Mouse (Mus musculus): ENCODE measurements around the gene Bnc2. TPM values are rescaled to one million over a fixed set of nuclear protein-coding genes. Genes with fewer than 3 reads are reported as not detected.

Gene Bnc2
- polyA plus RNA-seq, 1 experiment from 2014 or later, result 7.7 TPM

DNA sequence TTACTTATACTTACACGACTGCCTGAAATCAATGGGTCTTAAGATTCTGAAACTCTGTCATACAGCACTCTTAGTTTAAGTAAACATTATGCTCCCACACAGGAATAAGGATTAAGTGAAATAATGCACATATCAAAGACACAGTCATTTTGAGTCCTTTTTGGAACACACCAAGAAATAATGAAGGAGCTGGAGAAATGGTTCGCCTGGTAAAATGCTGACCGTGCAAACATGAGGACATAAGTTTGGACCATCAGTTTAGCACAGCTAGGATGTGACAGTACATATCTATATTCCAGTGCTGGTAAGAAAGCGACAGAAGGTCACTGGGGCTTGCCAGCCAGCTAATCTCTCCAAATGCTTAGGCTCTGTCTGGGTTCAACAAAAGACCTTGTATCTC lies 205.7 kb downstream of the Bnc2 start:
- DNase-seq (ENCODE audit: low spot score), result no peak
- H3K9me3 ChIP-seq, result no peaks in the 10 kb centered on the region
- 82% methylated on average over 4 of the region's 4 CpGs for WGBS
- H3K36me3 ChIP-seq, result no peaks in the 10 kb centered on the region
- no peaks in the 10 kb centered on the region for H3K4me1 ChIP-seq
- H3K4me3 ChIP-seq, result no peak overlapping the region
- no peaks in the 10 kb centered on the region for H3K27me3 ChIP-seq (ENCODE audit: insufficient read depth, poor library complexity, severe bottlenecking)
- no peak overlapping the region for H3K27ac ChIP-seq

- no peak overlapping the region for H3K27ac ChIP-seq
- H3K36me3 ChIP-seq, result no peaks in the 10 kb centered on the region
- no peaks in the 10 kb centered on the region for H3K27me3 ChIP-seq (ENCODE audit: insufficient read depth, poor library complexity, severe bottlenecking)
- H3K4me1 ChIP-seq, result no peaks in the 10 kb centered on the region
- no peak overlapping the region for H3K4me3 ChIP-seq
- no peaks in the 10 kb centered on the region for H3K9me3 ChIP-seq
- WGBS, result 86% methylated on average over 3 of the region's 3 CpGs
- DNase-seq (ENCODE audit: low spot score), result no peak
These were observed 207.4 kb downstream of the Bnc2 start for GRCm38 (mm10) chr4:84467722-84468121.

- Histone ChIP-seq H3K4me3 (no peak overlapping the region), H3K27me3 (ENCODE audit: insufficient read depth, poor library complexity, severe bottlenecking) (no peaks in the 10 kb centered on the region), H3K4me1 (no peaks in the 10 kb centered on the region), H3K36me3 (no peaks in the 10 kb centered on the region), H3K9me3 (no peaks in the 10 kb centered on the region), H3K27ac (no peak overlapping the region)
- no peak for DNase-seq (ENCODE audit: low spot score)
- 83% methylated on average over 3 of the region's 3 CpGs for WGBS
These were observed 216.9 kb downstream of the Bnc2 start for GRCm38 (mm10) chr4:84458218-84458560.

DNA sequence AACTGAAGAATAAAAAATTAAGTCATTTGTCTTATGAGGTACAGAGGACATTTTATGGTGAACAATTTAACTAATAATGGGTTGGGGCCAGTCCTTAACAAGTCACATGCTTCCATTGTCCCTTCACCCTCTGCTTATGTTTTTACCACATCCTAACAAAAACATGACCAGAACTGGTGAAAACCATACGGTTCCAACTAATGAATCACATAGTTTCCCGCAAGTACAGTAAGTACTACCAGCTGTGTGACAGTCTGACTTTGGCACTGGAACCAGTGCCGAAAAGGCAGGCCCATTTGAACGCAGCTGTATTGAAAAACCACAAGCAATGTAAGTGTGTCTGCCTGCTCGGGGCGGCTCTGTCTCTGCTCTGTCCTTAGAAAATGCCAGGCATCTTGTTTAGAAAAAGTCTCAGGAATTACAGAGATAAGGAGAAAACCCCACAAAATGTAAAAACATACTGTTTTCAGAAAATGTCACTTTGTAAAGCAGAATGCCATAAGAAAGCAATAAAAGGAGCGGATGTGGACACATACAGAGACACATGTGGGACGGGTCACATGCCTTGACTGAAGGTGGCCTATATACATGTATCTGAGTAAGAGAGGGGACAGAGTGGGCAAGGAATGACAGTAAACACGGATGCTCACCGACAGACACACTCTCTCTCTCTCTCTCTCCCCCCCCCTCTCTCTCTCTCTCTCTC lies 217.4 kb downstream of the Bnc2 start:
- Histone ChIP-seq H3K4me1 (no peaks in the 10 kb centered on the region), H3K9me3 (no peaks in the 10 kb centered on the region), H3K4me3 (no peak overlapping the region), H3K27ac (no peak overlapping the region), H3K36me3 (no peaks in the 10 kb centered on the region), H3K27me3 (ENCODE audit: insufficient read depth, poor library complexity, severe bottlenecking) (no peaks in the 10 kb centered on the region)
- no peak for DNase-seq (ENCODE audit: low spot score)
- WGBS, result 76% methylated on average over 10 of the region's 10 CpGs

- Histone ChIP-seq H3K9me3 (no peaks in the 10 kb centered on the region), H3K4me1 (no peaks in the 10 kb centered on the region), H3K4me3 (no peak overlapping the region), H3K36me3 (no peaks in the 10 kb centered on the region), H3K27ac (no peak overlapping the region), H3K27me3 (ENCODE audit: insufficient read depth, poor library complexity, severe bottlenecking) (no peaks in the 10 kb centered on the region)
- WGBS, result 84% methylated on average over 5 of the region's 5 CpGs
- DNase-seq (ENCODE audit: low spot score), result no peak
These were observed 218.2 kb downstream of the Bnc2 start for GRCm38 (mm10) chr4:84456853-84457249.

DNA sequence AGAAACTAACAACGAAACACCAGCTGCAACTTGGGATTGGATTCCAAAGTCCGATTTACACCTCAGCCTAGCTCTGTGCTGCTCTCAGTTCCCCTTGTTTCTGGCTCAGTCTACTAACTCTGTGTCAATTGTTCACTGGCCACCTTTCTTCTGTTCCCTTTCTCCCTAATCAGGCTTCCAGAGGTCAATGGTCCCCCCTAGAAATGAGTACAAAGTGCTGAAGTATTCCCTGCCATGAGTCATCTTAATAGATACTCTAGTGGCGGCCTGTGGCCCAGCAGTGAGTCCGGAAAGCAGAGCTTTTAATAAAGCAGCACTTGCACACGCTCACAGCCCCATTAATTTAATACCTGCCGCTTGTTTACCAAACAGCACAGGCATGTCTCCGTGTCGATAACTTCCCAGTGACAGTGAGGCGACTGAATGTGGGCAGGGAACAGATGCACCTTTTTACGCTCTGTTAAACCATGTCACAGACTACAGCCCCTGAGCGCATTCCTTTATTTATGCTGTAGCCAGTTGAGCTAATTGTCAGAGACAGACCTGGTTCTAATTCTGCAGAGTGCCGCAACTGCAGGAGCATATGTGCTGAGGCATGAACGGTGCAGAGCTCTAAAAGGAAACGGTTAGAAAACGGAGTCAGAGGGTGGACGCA lies 218.8 kb downstream of the Bnc2 start:
- H3K9me3 ChIP-seq, result no peaks in the 10 kb centered on the region
- WGBS, result 76% methylated on average over 16 of the region's 16 CpGs
- no peaks in the 10 kb centered on the region for H3K36me3 ChIP-seq
- H3K4me3 ChIP-seq, result no peak overlapping the region
- H3K27ac ChIP-seq, result no peak overlapping the region
- DNase-seq (ENCODE audit: low spot score), result no peak
- H3K27me3 ChIP-seq (ENCODE audit: insufficient read depth, poor library complexity, severe bottlenecking), result no peaks in the 10 kb centered on the region
- no peaks in the 10 kb centered on the region for H3K4me1 ChIP-seq

DNA sequence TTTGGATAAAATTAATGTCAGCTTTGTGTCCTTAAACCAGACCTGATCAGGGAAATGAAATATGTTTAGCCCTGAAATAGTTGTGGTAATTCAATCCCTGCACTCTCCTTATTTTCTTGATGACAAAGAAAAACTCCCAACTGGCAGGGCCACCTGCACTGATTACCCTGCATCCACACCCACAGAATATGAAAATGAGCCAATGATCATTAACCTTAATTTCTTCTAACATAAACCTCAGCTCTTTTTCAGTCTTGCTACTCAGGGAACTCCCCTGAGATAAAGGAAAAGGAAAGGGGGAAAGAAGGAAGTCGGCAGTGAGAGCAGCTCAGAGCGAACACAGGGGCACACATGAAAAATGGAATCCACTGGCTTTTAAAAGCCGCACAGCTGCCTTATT lies 220.6 kb downstream of the Bnc2 start:
- WGBS, result 69% methylated on average over 3 of the region's 3 CpGs
- no peak overlapping the region for H3K27ac ChIP-seq

DNA sequence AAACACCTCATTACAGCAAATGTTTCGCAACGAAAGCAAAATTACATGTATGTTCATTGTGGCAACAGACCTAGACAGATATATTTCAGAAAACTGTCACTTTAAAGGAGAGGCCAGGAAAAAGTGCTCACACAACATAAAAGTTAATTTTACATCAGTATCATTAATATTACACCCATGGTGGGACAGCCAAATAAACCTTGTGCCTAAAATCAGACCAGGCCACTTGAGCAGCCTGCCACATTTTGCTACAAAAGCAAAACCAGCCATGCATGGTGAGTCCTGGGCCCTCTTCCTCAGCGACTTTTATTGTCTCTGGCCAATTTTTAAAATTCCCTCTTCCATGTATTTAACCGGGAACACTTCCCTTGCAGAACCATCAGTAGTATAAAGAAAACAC lies 221.5 kb downstream of the Bnc2 start:
- no peak for DNase-seq (ENCODE audit: low spot score)
- WGBS, result 81% methylated on average over 4 of the region's 4 CpGs
- H3K4me1 ChIP-seq, result no peaks in the 10 kb centered on the region
- H3K4me3 ChIP-seq, result no peak overlapping the region
- no peak overlapping the region for H3K27ac ChIP-seq
- no peaks in the 10 kb centered on the region for H3K27me3 ChIP-seq (ENCODE audit: insufficient read depth, poor library complexity, severe bottlenecking)
- no peaks in the 10 kb centered on the region for H3K9me3 ChIP-seq
- no peaks in the 10 kb centered on the region for H3K36me3 ChIP-seq

More for the DNA sequence above, 220.6 kb downstream of the Bnc2 start:
- Histone ChIP-seq H3K27me3 (ENCODE audit: insufficient read depth, poor library complexity, severe bottlenecking) (no peaks in the 10 kb centered on the region), H3K9me3 (no peaks in the 10 kb centered on the region), H3K4me3 (no peak overlapping the region), H3K36me3 (no peaks in the 10 kb centered on the region), H3K4me1 (no peaks in the 10 kb centered on the region)
- DNase-seq (ENCODE audit: low spot score), result no peak

GRCm38 (mm10) chr4:84452642-84453041 lies 222.4 kb downstream of the Bnc2 start:
- 88% methylated on average over 3 of the region's 3 CpGs for WGBS
- DNase-seq (ENCODE audit: low spot score), result no peak
- Histone ChIP-seq H3K4me3 (no peak overlapping the region), H3K4me1 (no peaks in the 10 kb centered on the region), H3K27me3 (ENCODE audit: insufficient read depth, poor library complexity, severe bottlenecking) (no peaks in the 10 kb centered on the region), H3K9me3 (no peaks in the 10 kb centered on the region), H3K27ac (no peak overlapping the region), H3K36me3 (no peaks in the 10 kb centered on the region)

DNA sequence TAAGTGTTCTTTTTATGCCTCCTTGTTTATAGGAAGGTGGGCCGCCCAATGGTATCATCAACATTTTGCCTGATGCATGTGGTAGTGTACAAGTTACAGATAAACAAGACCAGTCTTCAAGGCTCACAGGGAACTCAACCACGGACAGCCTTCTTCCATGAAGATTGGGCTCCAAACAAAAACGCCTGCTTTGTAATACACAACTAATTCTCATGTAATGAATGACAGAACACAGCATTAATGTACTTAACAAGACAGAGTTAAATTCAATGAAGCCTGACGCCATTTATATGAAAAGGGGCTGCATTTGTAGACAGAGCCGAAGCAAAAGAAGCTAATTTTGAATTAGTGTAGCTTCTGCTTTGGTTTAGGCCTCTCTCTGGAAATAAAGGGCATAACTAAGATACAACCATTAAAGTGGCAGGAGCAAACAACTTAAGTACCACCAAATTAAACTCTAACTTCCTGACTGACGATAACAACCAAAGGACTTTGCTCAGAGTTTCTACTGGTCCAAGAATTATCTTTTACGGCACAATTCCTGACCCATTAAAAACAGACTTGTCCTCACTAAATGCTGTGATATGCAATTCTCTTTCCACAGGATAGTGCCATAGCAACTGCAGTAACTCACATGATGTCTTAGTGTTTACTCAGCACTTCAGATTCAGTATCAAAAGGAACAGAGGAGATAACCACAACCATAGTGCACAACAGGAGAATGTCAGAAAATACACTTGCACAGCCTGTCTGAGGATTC lies 225.6 kb downstream of the Bnc2 start:
- no peaks in the 10 kb centered on the region; the same call in 1 of the 2 replicates for H3K4me1 ChIP-seq
- WGBS, result 79% methylated on average over 7 of the region's 7 CpGs
- H3K27ac ChIP-seq, result no peak overlapping the region
- no peaks in the 10 kb centered on the region for H3K36me3 ChIP-seq
- H3K9me3 ChIP-seq, result no peaks in the 10 kb centered on the region
- DNase-seq (ENCODE audit: low spot score), result no peak
- no peak overlapping the region for H3K4me3 ChIP-seq
- H3K27me3 ChIP-seq (ENCODE audit: insufficient read depth, poor library complexity, severe bottlenecking), result no peaks in the 10 kb centered on the region

GRCm38 (mm10) chr4:84433324-84433723 lies 241.8 kb downstream of the Bnc2 start:
- DNase-seq (ENCODE audit: low spot score), result no peak
- Histone ChIP-seq H3K4me1 (peaks cover 3% of the 10 kb centered on the region; the same call in 1 of the 2 replicates), H3K27me3 (ENCODE audit: insufficient read depth, poor library complexity, severe bottlenecking) (no peaks in the 10 kb centered on the region), H3K9me3 (no peaks in the 10 kb centered on the region), H3K36me3 (no peaks in the 10 kb centered on the region), H3K27ac (no peak overlapping the region), H3K4me3 (no peak overlapping the region)
- WGBS, result 91% methylated on average over 9 of the region's 9 CpGs

DNA sequence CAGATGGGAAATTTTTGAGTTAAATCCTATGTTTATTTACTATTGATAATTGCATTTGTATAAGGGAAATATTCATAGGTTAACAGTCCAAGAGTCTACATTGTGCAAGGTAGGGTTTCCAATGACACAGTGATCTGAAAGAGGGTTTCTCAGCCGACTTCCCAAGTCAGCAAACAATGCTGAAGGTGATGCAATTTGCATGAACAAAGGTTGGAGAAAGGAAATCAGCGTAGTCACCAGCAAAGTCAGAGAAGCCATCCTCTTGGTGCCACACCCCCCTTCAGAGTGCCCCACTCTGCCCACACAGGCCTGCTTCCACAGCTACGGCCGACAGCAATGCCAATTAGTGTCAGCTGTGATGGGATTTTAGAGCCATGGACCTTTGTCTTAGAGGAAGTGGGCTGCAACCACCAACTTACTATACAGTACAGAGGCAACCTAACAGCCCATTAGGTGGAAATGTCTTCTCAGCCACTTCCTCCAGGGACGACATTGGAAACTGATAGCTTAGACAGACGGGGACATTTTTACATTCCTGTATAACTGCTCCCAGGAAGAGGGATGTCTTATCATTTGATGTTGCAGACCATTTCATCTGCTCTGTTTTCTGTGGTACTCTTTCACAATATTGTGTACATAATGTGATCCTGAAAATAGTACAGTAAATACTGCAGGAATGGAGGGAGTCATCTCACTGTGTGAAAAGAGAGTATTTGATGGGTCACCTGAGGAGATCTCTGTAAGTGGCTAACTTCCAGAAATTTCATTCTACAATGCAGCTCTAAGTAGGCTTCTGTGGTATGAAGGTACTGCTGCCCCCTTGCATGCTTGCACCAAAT lies 243.2 kb downstream of the Bnc2 start:
- Histone ChIP-seq H3K27ac (no peak overlapping the region), H3K4me3 (no peak overlapping the region), H3K4me1 (peaks cover 3% of the 10 kb centered on the region; the same call in 1 of the 2 replicates), H3K27me3 (ENCODE audit: insufficient read depth, poor library complexity, severe bottlenecking) (no peaks in the 10 kb centered on the region), H3K9me3 (no peaks in the 10 kb centered on the region), H3K36me3 (no peaks in the 10 kb centered on the region)
- no peak for DNase-seq (ENCODE audit: low spot score)
- 70% methylated on average over 6 of the region's 6 CpGs for WGBS
